Mouse (Mus musculus) spleen, postnatal 14 days (tissue): Measurements from ENCODE around the gene Ghsr.
"Not testable (repeated sequence)": the region's sequence is repeated elsewhere in the genome, so short reads cannot be mapped to it uniquely, and the experiment has no call there.

Experiments
- DNase-seq, 2 experiments: peaks; one replicate each; pipeline ENCODE4 v3.0.0; 2021 to 2022; ENCODE audit warnings: low spot score in 2 of 2

Ghsr gene

GRCm38 (mm10) chr3:27371276-27371621 lies at the start of gene Ghsr:
Gene Ghsr (plus strand): TSS chr3:27371351.
- no peak for DNase-seq

- DNase-seq = no peak
Measured at GRCm38 (mm10) chr3:27322591-27322990, 48.6 kb upstream of the Ghsr start.

GRCm38 (mm10) chr3:27323551-27323950 lies 47.6 kb upstream of the Ghsr start:
- DNase-seq = no peak

- DNase-seq = no peak
Measured at GRCm38 (mm10) chr3:27326633-27327191, 44.4 kb upstream of the Ghsr start.

- no peak for DNase-seq
Measured at GRCm38 (mm10) chr3:27330706-27331105, 40.4 kb upstream of the Ghsr start.

- no peak for DNase-seq
Measured at GRCm38 (mm10) chr3:27338437-27338836, 32.7 kb upstream of the Ghsr start.

GRCm38 (mm10) chr3:27338887-27339286 lies 32.3 kb upstream of the Ghsr start:
- no peak for DNase-seq

- no peak for DNase-seq
Measured at GRCm38 (mm10) chr3:27340757-27341156, 30.4 kb upstream of the Ghsr start.

GRCm38 (mm10) chr3:27342462-27342861 lies 28.7 kb upstream of the Ghsr start:
- no peak for DNase-seq

- DNase-seq = peak; percentile 29 to 52
Measured at GRCm38 (mm10) chr3:27345526-27345925, 25.6 kb upstream of the Ghsr start.

- DNase-seq = no peak
Measured at GRCm38 (mm10) chr3:27348462-27348861, 22.7 kb upstream of the Ghsr start.

- no peak for DNase-seq
Measured at GRCm38 (mm10) chr3:27351105-27351504, 20.0 kb upstream of the Ghsr start.

- no peak for DNase-seq
Measured at GRCm38 (mm10) chr3:27359100-27359720, 11.9 kb upstream of the Ghsr start.

GRCm38 (mm10) chr3:27370125-27370524 lies 1.0 kb upstream of the Ghsr start:
- no peak for DNase-seq

GRCm38 (mm10) chr3:27370582-27371275 lies 422 bp upstream of the Ghsr start:
- no peak for DNase-seq

GRCm38 (mm10) chr3:27371725-27372650 lies 837 bp downstream of the Ghsr start:
- DNase-seq = no peak

GRCm38 (mm10) chr3:27374396-27374795 lies 3.2 kb downstream of the Ghsr start:
- DNase-seq = no peak

GRCm38 (mm10) chr3:27377935-27378334 lies 6.8 kb downstream of the Ghsr start:
- no peak for DNase-seq

GRCm38 (mm10) chr3:27384836-27385235 lies 13.7 kb downstream of the Ghsr start:
- DNase-seq = no peak

GRCm38 (mm10) chr3:27389923-27390322 lies 18.8 kb downstream of the Ghsr start:
- no peak for DNase-seq

- DNase-seq = not testable (repeated sequence)
Measured at GRCm38 (mm10) chr3:27400996-27401395, 29.8 kb downstream of the Ghsr start.

GRCm38 (mm10) chr3:27406440-27406839 lies 35.3 kb downstream of the Ghsr start:
- no peak for DNase-seq
